Mouse (Mus musculus) adrenal gland, adult 18-20 months (tissue): Measurements from ENCODE around the gene Calhm3. TPM values are rescaled to one million over a fixed set of nuclear protein-coding genes. Genes with fewer than 3 reads are reported as not detected.
A peak's percentile ranks its signal among the peaks of the same experiment; 100 is the strongest.

ENCODE experiments used
- DNase-seq, 2 experiments: peaks; one replicate each; pipeline ENCODE4 v3.0.0; 2021 to 2022; ENCODE audit warnings: low spot score in 2 of 2
- long read RNA-seq, 2 experiments: library from polyadenylated mRNA; stranded (forward); transcript quantifications; one replicate each; pipeline ENCODE4 v2.0.0; 2021
- total RNA-seq, 2 experiments: library from RNA; stranded (reverse); gene quantifications; 1 replicate in 1 of 2; 2 replicates in 1 of 2; pipeline ENCODE4 v1.2.3; 2021

Gene Calhm3
- not detected for total RNA-seq
- long read RNA-seq, experiment 1: 0 reads
- long read RNA-seq, experiment 2: 0 reads

GRCm38 (mm10) chr19:47157664-47158063, at the start of gene Calhm3:
TSS of gene Calhm3 (minus strand) at chr19:47157764.
- no peak for DNase-seq

GRCm38 (mm10) chr19:47206126-47206525, 48.6 kb upstream of the Calhm3 start:
- no peak for DNase-seq

GRCm38 (mm10) chr19:47204653-47205052, 47.1 kb upstream of the Calhm3 start:
- DNase-seq: no peak

- DNase-seq: no peak
Measured at GRCm38 (mm10) chr19:47203042-47203441, 45.5 kb upstream of the Calhm3 start.

GRCm38 (mm10) chr19:47202429-47202828, 44.9 kb upstream of the Calhm3 start:
- DNase-seq: no peak

GRCm38 (mm10) chr19:47201972-47202371, 44.4 kb upstream of the Calhm3 start:
- no peak for DNase-seq

GRCm38 (mm10) chr19:47198671-47199350, 41.2 kb upstream of the Calhm3 start:
- DNase-seq: no peak

GRCm38 (mm10) chr19:47192158-47192557, 34.6 kb upstream of the Calhm3 start:
- no peak for DNase-seq

GRCm38 (mm10) chr19:47188515-47189128, 31.1 kb upstream of the Calhm3 start:
- no peak for DNase-seq

GRCm38 (mm10) chr19:47186514-47187275, 29.1 kb upstream of the Calhm3 start:
- DNase-seq: no peak

GRCm38 (mm10) chr19:47184736-47185135, 27.2 kb upstream of the Calhm3 start:
- DNase-seq: no peak

GRCm38 (mm10) chr19:47184221-47184620, 26.7 kb upstream of the Calhm3 start:
- DNase-seq: no peak

GRCm38 (mm10) chr19:47180011-47180410, 22.4 kb upstream of the Calhm3 start:
- no peak for DNase-seq

- DNase-seq: peak; percentile 35 to 38
Measured at GRCm38 (mm10) chr19:47179272-47179809, 21.8 kb upstream of the Calhm3 start.

GRCm38 (mm10) chr19:47178431-47179271, 21.1 kb upstream of the Calhm3 start, which contains the start of gene Neurl1a:
TSS of gene Neurl1a (plus strand) at chr19:47178820.
- DNase-seq: peak; percentile 45 to 59

GRCm38 (mm10) chr19:47178001-47178400, 20.4 kb upstream of the Calhm3 start:
- DNase-seq: peak in 1 of 2 experiments; percentile 29

GRCm38 (mm10) chr19:47176916-47177505, 19.4 kb upstream of the Calhm3 start:
- no peak for DNase-seq

GRCm38 (mm10) chr19:47175472-47175871, 17.9 kb upstream of the Calhm3 start:
- DNase-seq: no peak

- DNase-seq: no peak
Measured at GRCm38 (mm10) chr19:47174515-47174914, 17.0 kb upstream of the Calhm3 start.

GRCm38 (mm10) chr19:47168793-47169412, 11.3 kb upstream of the Calhm3 start:
- peak; percentile 83 to 89 for DNase-seq
